ENCODE assay signal across 10 mouse cellular contexts in genomic region chr19:10698131-10698991, GRCm38 (mm10). TPM values are rescaled to one million over a fixed set of nuclear protein-coding genes. Genes with fewer than 3 reads are reported as not detected.
DNase-seq lines count a peak whose midpoint lies in the region; ATAC-seq and TF ChIP-seq lines count a peak whose summit lies in the region.
"Had no signal": no experiment of that assay in that cellular context is flagged by ENCODE, and none has a peak within 500 bp of the region (broad histone marks: within the 10 kb centered on the region; RNA-seq: fewer than 3 reads in every experiment).

No protein-coding gene starts in this region.

- no peak for TF ChIP-seq CTCF in stomach, postnatal 0 days (IDR thresholded peaks at IDR 0.05; ENCODE audit: low read depth)

- no peaks in the 10 kb centered on the region for H3K9me3 ChIP-seq in hindbrain, embryonic 13.5 days
- no peaks in the 10 kb centered on the region for H3K9me3 ChIP-seq in hindbrain, embryonic 16.5 days (ENCODE audit: control insufficient read depth, low read length)
- H3K9me3 ChIP-seq in limb, embryonic 14.5 days (ENCODE audit: control insufficient read depth, low read length) = no peaks in the 10 kb centered on the region
- no peaks in the 10 kb centered on the region for H3K9me3 ChIP-seq in stomach, postnatal 0 days (ENCODE audit: control insufficient read depth, low read length)
- H3K9me3 ChIP-seq: heart, embryonic 12.5 days had no signal

- peak overlapping the region; percentile 35; the same call in 1 of the 2 replicates for H3K27ac ChIP-seq in hindbrain, embryonic 13.5 days
- H3K27ac ChIP-seq in hindbrain, embryonic 16.5 days (ENCODE audit: low read depth, low read length) = no peak overlapping the region
- H3K27ac ChIP-seq in limb, embryonic 14.5 days (replicated peaks; ENCODE audit: low read depth, low read length) = no peak overlapping the region
- H3K27ac ChIP-seq in stomach, postnatal 0 days (replicated peaks) = peak overlapping the region; percentile 92

- H3K9ac ChIP-seq in hindbrain, embryonic 13.5 days = 0 out of 2 replicates have a peak overlapping the region, but pooled peaks have one; percentile 8
- H3K9ac ChIP-seq in hindbrain, embryonic 16.5 days (ENCODE audit: low read depth, low read length) = no peak overlapping the region
- H3K9ac ChIP-seq in limb, embryonic 14.5 days (ENCODE audit: low read depth, low read length, severe bottlenecking) = no peak overlapping the region
- no peak overlapping the region for H3K9ac ChIP-seq in stomach, postnatal 0 days (ENCODE audit: low read length)
- H3K9ac ChIP-seq: heart, embryonic 12.5 days had no signal

- peaks cover 72% of the 10 kb centered on the region for H3K4me1 ChIP-seq in hindbrain, embryonic 13.5 days (replicated peaks)
- H3K4me1 ChIP-seq in hindbrain, embryonic 16.5 days (ENCODE audit: control insufficient read depth, insufficient read depth, low read depth, low read length) = peaks cover 35% of the 10 kb centered on the region
- H3K4me1 ChIP-seq in limb, embryonic 14.5 days (ENCODE audit: control insufficient read depth, insufficient read depth, low read length) = peaks cover 17% of the 10 kb centered on the region
- H3K4me1 ChIP-seq in stomach, postnatal 0 days (replicated peaks; ENCODE audit: control insufficient read depth, insufficient read depth) = peaks cover 40% of the 10 kb centered on the region

- no peak overlapping the region for H3K4me2 ChIP-seq in hindbrain, embryonic 13.5 days
- H3K4me2 ChIP-seq in hindbrain, embryonic 16.5 days (ENCODE audit: low read length) = no peak overlapping the region
- H3K4me2 ChIP-seq in limb, embryonic 14.5 days (replicated peaks; ENCODE audit: low read depth, low read length, severe bottlenecking) = no peak overlapping the region
- 0 out of 2 replicates have a peak overlapping the region, but pooled peaks have one; percentile 17 for H3K4me2 ChIP-seq in stomach, postnatal 0 days (replicated peaks; ENCODE audit: low read depth)
- H3K4me2 ChIP-seq: heart, embryonic 12.5 days had no signal

- peak; percentile 47 for DNase-seq in thymus, postnatal 0 days (ENCODE audit: low spot score)
- DNase-seq in thymus, postnatal 14 days = no peak
- DNase-seq in limb, embryonic 14.5 days (ENCODE audit: low spot score) = no peak
- DNase-seq in stomach, postnatal 0 days (ENCODE audit: low spot score) = peak; percentile 60
- no peak for DNase-seq in retina, postnatal 1 day
- DNase-seq: left cerebral cortex, postnatal 4 days had no signal

- no peak overlapping the region for H3K4me3 ChIP-seq in hindbrain, embryonic 13.5 days
- H3K4me3 ChIP-seq in hindbrain, embryonic 16.5 days (ENCODE audit: low read length) = no peak overlapping the region
- no peak overlapping the region for H3K4me3 ChIP-seq in limb, embryonic 14.5 days (replicated peaks; ENCODE audit: low read length)
- no peak overlapping the region for H3K4me3 ChIP-seq in stomach, postnatal 0 days (ENCODE audit: low read depth, low read length)
- H3K4me3 ChIP-seq: heart, embryonic 12.5 days had no signal

- no peaks in the 10 kb centered on the region for H3K27me3 ChIP-seq in hindbrain, embryonic 13.5 days
- H3K27me3 ChIP-seq in hindbrain, embryonic 16.5 days (replicated peaks; ENCODE audit: control insufficient read depth, insufficient read depth, low read length) = no peaks in the 10 kb centered on the region
- H3K27me3 ChIP-seq in limb, embryonic 14.5 days (ENCODE audit: control insufficient read depth, insufficient read depth, low read length) = no peaks in the 10 kb centered on the region
- H3K27me3 ChIP-seq in stomach, postnatal 0 days (ENCODE audit: control insufficient read depth, insufficient read depth, low read length) = no peaks in the 10 kb centered on the region
- H3K27me3 ChIP-seq: heart, embryonic 12.5 days had no signal

- 0 out of 2 replicates have a peak, but pooled peaks have one; percentile 18 for ATAC-seq in hindbrain, embryonic 13.5 days (ENCODE audit: low FRiP score)
- no peak for ATAC-seq in hindbrain, embryonic 16.5 days
- ATAC-seq in limb, embryonic 14.5 days (ENCODE audit: low FRiP score, low read depth) = peak; percentile 12; the same call in 1 of the 2 replicates
- ATAC-seq in stomach, postnatal 0 days (ENCODE audit: low FRiP score, low TSS enrichment) = peak; percentile 33; the same call in 1 of the 2 replicates
- ATAC-seq in inflammation-experienced regulatory T-cells, adult 6 months = no peak

- WGBS in hindbrain, embryonic 13.5 days = 69% methylated on average over 9 of the region's 9 CpGs
- 68% methylated on average over 9 of the region's 9 CpGs for WGBS in hindbrain, embryonic 16.5 days
- WGBS in limb, embryonic 14.5 days = 82% methylated on average over 9 of the region's 9 CpGs
- 68% methylated on average over 9 of the region's 9 CpGs for WGBS in stomach, postnatal 0 days

- TF ChIP-seq EP300 in stomach, postnatal 0 days (optimal IDR thresholded peaks at IDR 0.05) = no peak

- TF ChIP-seq POLR2A in limb, embryonic 14.5 days (IDR thresholded peaks at IDR 0.05; ENCODE audit: borderline replicate concordance, extremely low read depth, insufficient read depth, insufficient read length) = no peak

- H3K36me3 ChIP-seq in hindbrain, embryonic 13.5 days = no peaks in the 10 kb centered on the region
- no peaks in the 10 kb centered on the region for H3K36me3 ChIP-seq in hindbrain, embryonic 16.5 days (ENCODE audit: control insufficient read depth, insufficient read depth, low read length)
- H3K36me3 ChIP-seq in limb, embryonic 14.5 days (ENCODE audit: control insufficient read depth, insufficient read depth, low read length) = 0 out of 2 replicates have a peak, but pooled peaks cover 2% of the 10 kb centered on the region
- no peaks in the 10 kb centered on the region for H3K36me3 ChIP-seq in stomach, postnatal 0 days (ENCODE audit: control insufficient read depth, insufficient read depth, low read length)
- H3K36me3 ChIP-seq: heart, embryonic 12.5 days had no signal

RNA-seq across cellular contexts. Expression of gene Vps37c, which starts 9.8 kb away (rescaled TPM):
- polyA plus RNA-seq in hindbrain, embryonic 13.5 days (2015; fragmentation: Nextera tagmentation; extraction: Ambion mirVana) = 33.8 and 34.7 TPM in 2 replicates
- polyA plus RNA-seq in hindbrain, embryonic 16.5 days (2015; fragmentation: Nextera tagmentation; extraction: Ambion mirVana) = 27.7 and 35.0 TPM in 2 replicates
- polyA plus RNA-seq in thymus, postnatal 0 days (2015; fragmentation: Nextera tagmentation; extraction: Ambion mirVana) = 14.6 and 19.3 TPM in 2 replicates
- polyA plus RNA-seq in limb, embryonic 14.5 days (2012; rRNA removed) = 30.2 and 37.4 TPM in 2 replicates
- 37.6 and 42.6 TPM in 2 replicates for polyA plus RNA-seq in limb, embryonic 14.5 days (2014; fragmentation: Nextera tagmentation; extraction: Ambion mirVana)
- 48.6 and 57.3 TPM in 2 replicates for polyA plus RNA-seq in stomach, postnatal 0 days (2015; fragmentation: Nextera tagmentation; extraction: Ambion mirVana)
- polyA plus RNA-seq in inflammation-experienced regulatory T-cells, adult 6 months (2017; shearing (Covaris generic)) = 10 to 100 TPM; 11.4 to 15.9 (median 14.1) TPM

RNA-seq across cellular contexts. Expression of gene Pga5, which starts 20.5 kb away (rescaled TPM):
- polyA plus RNA-seq in hindbrain, embryonic 13.5 days (2015; fragmentation: Nextera tagmentation; extraction: Ambion mirVana) = not detected in 2 replicates
- not detected in 2 replicates for polyA plus RNA-seq in hindbrain, embryonic 16.5 days (2015; fragmentation: Nextera tagmentation; extraction: Ambion mirVana)
- polyA plus RNA-seq in thymus, postnatal 0 days (2015; fragmentation: Nextera tagmentation; extraction: Ambion mirVana) = 0.49 and 0.95 TPM in 2 replicates
- 0.12 and 0.23 TPM in 2 replicates for polyA plus RNA-seq in limb, embryonic 14.5 days (2012; rRNA removed)
- not detected in 2 replicates for polyA plus RNA-seq in limb, embryonic 14.5 days (2014; fragmentation: Nextera tagmentation; extraction: Ambion mirVana)
- polyA plus RNA-seq in stomach, postnatal 0 days (2015; fragmentation: Nextera tagmentation; extraction: Ambion mirVana) = 22,358 and 23,362 TPM in 2 replicates
- polyA plus RNA-seq in inflammation-experienced regulatory T-cells, adult 6 months (2017; shearing (Covaris generic)) = not detected
- polyA plus RNA-seq: heart, embryonic 12.5 days had no signal

RNA-seq across cellular contexts. Expression of gene Cd5, which starts 40.4 kb away (rescaled TPM):
- polyA plus RNA-seq in hindbrain, embryonic 13.5 days (2015; fragmentation: Nextera tagmentation; extraction: Ambion mirVana) = 0.21 and 0.35 TPM in 2 replicates
- 0.09 and 0.28 TPM in 2 replicates for polyA plus RNA-seq in hindbrain, embryonic 16.5 days (2015; fragmentation: Nextera tagmentation; extraction: Ambion mirVana)
- polyA plus RNA-seq in thymus, postnatal 0 days (2015; fragmentation: Nextera tagmentation; extraction: Ambion mirVana) = 116 and 132 TPM in 2 replicates
- 0.16 and 0.28 TPM in 2 replicates for polyA plus RNA-seq in limb, embryonic 14.5 days (2012; rRNA removed)
- polyA plus RNA-seq in limb, embryonic 14.5 days (2014; fragmentation: Nextera tagmentation; extraction: Ambion mirVana) = 0.23 and 0.51 TPM in 2 replicates
- polyA plus RNA-seq in stomach, postnatal 0 days (2015; fragmentation: Nextera tagmentation; extraction: Ambion mirVana) = 1.6 and 1.8 TPM in 2 replicates
- polyA plus RNA-seq in inflammation-experienced regulatory T-cells, adult 6 months (2017; shearing (Covaris generic)) = 100 to 1,000 TPM; 355 to 487 (median 480) TPM

Comparison
In these comparisons a context has a peak if more than half of its experiments do, and no peak if none do; other contexts are left out.
1. ATAC-seq: peak in hindbrain, embryonic 13.5 days (single experiment), limb, embryonic 14.5 days (single experiment) and stomach, postnatal 0 days (single experiment); none in hindbrain, embryonic 16.5 days (single experiment) and inflammation-experienced regulatory T-cells, adult 6 months (single experiment).
2. H3K27ac ChIP-seq: peak in hindbrain, embryonic 13.5 days (single experiment) and stomach, postnatal 0 days (single experiment); none in hindbrain, embryonic 16.5 days (single experiment) and limb, embryonic 14.5 days (single experiment).
3. DNase-seq: peak in thymus, postnatal 0 days (single experiment) and stomach, postnatal 0 days (single experiment); none in thymus, postnatal 14 days (single experiment), limb, embryonic 14.5 days (single experiment) and retina, postnatal 1 day (single experiment).
4. RNA of gene Pga5, which starts 20.5 kb away (polyA plus RNA-seq): 22,358 to 23,362 TPM in stomach, postnatal 0 days; 0.49 to 0.95 TPM in thymus, postnatal 0 days, 0.12 to 0.23 TPM in limb, embryonic 14.5 days, not detected in hindbrain, embryonic 13.5 days, not detected in hindbrain, embryonic 16.5 days and not detected in inflammation-experienced regulatory T-cells, adult 6 months; every median in the first group is over 1,000 times any median in the second.
5. RNA of gene Cd5, which starts 40.4 kb away (polyA plus RNA-seq): 355 to 487 TPM in inflammation-experienced regulatory T-cells, adult 6 months and 116 to 132 TPM in thymus, postnatal 0 days; 1.6 to 1.8 TPM in stomach, postnatal 0 days, 0.21 to 0.35 TPM in hindbrain, embryonic 13.5 days, 0.09 to 0.28 TPM in hindbrain, embryonic 16.5 days and 0.16 to 0.51 TPM in limb, embryonic 14.5 days; every median in the first group is over 10 times any median in the second.